8 mouse cellular contexts compared by ENCODE assay signal in genomic region chr4:123898696-123899095, GRCm38 (mm10). TPM values are rescaled to one million over a fixed set of nuclear protein-coding genes. Genes with fewer than 3 reads are reported as not detected.
DNase-seq lines count a peak whose midpoint lies in the region.

No protein-coding gene starts in this region.

- peak; percentile 9 to 73 for DNase-seq in heart, adult 18-20 months
- no peak for DNase-seq in heart, adult 11 months
- DNase-seq in ovary, postnatal 14 days (ENCODE audit: low spot score) = peak; percentile 43
- no peak for DNase-seq in ovary, adult 18-20 months (ENCODE audit: low spot score)
- peak; percentile 76 for DNase-seq in adrenal gland, postnatal 14 days
- DNase-seq in gastrocnemius, postnatal 10 days = peak; percentile 61
- peak; percentile 70 for DNase-seq in lung, postnatal 10 days
- DNase-seq in thymus, postnatal 4 days = peak; percentile 74

RNA-seq across cellular contexts. Expression of gene Mycbp, which starts 5.9 kb away (rescaled TPM):
- total RNA-seq in heart, adult 18-20 months (2021) = 10 to 100 TPM; 24.6 to 26.3 TPM
- total RNA-seq in adrenal gland, postnatal 14 days (2021) = 44.8 and 45.6 TPM in 2 replicates
- 10 to 100 TPM; 17.8 to 22.4 TPM for total RNA-seq in gastrocnemius, postnatal 10 days (2021)

RNA-seq across cellular contexts. Expression of gene Rragc, which starts 18.6 kb away (rescaled TPM):
- total RNA-seq in heart, adult 18-20 months (2021) = 10 to 100 TPM; 40.4 to 40.7 TPM
- total RNA-seq in adrenal gland, postnatal 14 days (2021) = 80.1 and 83.2 TPM in 2 replicates
- 10 to 100 TPM; 28.8 to 34.0 TPM for total RNA-seq in gastrocnemius, postnatal 10 days (2021)

RNA-seq across cellular contexts. Expression of gene 4930535I16Rik, which starts 19.1 kb away (rescaled TPM):
- not detected for total RNA-seq in heart, adult 18-20 months (2021)
- total RNA-seq in adrenal gland, postnatal 14 days (2021) = not detected in 2 replicates
- total RNA-seq in gastrocnemius, postnatal 10 days (2021) = not detected

RNA-seq across cellular contexts. Expression of gene 4933427I04Rik, which starts 39.2 kb away (rescaled TPM):
- total RNA-seq in heart, adult 18-20 months (2021) = not detected
- not detected in 2 replicates for total RNA-seq in adrenal gland, postnatal 14 days (2021)
- total RNA-seq in gastrocnemius, postnatal 10 days (2021) = not detected

Comparison
In these comparisons a context has a peak if more than half of its experiments do, and no peak if none do; other contexts are left out.
1. DNase-seq: peak in heart, adult 18-20 months (2 of 2), ovary, postnatal 14 days (single experiment), adrenal gland, postnatal 14 days (single experiment), gastrocnemius, postnatal 10 days (single experiment), lung, postnatal 10 days (single experiment) and thymus, postnatal 4 days (single experiment); none in heart, adult 11 months (single experiment) and ovary, adult 18-20 months (single experiment).